Mouse (Mus musculus) gastrocnemius, postnatal 36 days (tissue): ENCODE data around the gene Myo18b. TPM values are rescaled to one million over a fixed set of nuclear protein-coding genes. Genes with fewer than 3 reads are reported as not detected.

Source experiments
- DNase-seq, 2 experiments: peaks; one replicate each; pipeline ENCODE4 v3.0.0; 2022
- intact Hi-C: fragments of 180-260 bp; cut with DNase I; formaldehyde crosslinking; loops from one replicate; pipeline ENCODE4 v1.15.1; 2025
- total RNA-seq, 2 experiments: library from RNA; stranded (reverse); gene quantifications; 2 replicates each; pipeline ENCODE4 v1.2.3; 2021

Gene Myo18b
- total RNA-seq, 2 experiments from 2014 or later: 378 to 416 TPM

DNA sequence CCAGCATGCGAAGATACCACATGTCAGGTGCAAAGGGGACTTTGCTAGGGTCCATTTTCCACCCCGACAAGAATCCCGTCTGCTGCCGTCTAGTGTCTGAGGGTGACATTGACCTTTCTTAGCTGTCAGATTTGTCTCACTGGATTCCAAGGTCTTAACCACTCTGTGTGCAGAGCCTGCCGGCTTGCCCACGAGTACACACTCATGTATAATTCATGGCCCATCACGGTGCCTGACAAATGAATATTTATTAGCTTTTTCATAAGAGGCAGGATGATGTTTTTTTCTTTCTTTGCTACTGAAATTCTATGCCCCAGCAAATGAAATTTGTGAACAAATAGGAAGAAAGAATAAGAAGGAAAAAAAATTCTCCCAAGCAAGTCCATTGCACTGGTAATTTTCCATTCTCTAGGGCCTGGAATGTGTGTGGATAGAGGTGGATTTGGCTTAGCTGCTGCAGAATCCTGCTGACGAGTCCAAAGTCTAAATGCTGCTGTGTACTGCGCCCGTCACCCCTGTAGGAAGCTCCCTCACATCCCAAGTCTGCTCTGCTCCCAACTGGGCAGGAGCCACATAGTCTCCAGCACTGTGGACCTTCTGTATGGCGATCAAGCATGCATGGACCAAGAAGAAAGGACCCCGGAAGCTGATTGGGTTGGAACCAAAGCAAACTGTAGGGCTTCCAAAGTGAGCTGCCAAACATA, 70.9 kb downstream of the Myo18b start:
- DNase-seq: no peak
- intact Hi-C loops: no loop called here

DNA sequence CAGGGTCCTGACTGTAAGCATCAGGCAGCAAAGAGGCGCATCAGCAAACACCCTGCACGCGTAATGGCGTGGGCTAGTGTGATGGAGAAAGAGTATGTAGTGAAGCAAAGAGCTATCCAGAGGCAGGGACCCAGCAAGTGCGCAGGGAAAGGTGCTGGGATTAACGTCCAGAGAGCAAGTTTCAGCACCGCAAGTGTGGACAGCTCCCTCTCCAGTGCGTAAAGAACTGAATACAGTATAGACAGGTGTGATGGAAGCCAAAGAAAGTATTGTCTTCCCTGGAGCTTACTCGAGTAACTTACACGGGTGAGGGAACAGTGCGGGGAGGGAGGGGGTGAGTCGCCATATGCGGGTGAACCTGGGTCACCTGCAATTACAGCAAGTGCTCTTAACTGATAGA, 71.8 kb downstream of the Myo18b start:
- intact Hi-C loops: no loop called here
- DNase-seq: no peak

DNA sequence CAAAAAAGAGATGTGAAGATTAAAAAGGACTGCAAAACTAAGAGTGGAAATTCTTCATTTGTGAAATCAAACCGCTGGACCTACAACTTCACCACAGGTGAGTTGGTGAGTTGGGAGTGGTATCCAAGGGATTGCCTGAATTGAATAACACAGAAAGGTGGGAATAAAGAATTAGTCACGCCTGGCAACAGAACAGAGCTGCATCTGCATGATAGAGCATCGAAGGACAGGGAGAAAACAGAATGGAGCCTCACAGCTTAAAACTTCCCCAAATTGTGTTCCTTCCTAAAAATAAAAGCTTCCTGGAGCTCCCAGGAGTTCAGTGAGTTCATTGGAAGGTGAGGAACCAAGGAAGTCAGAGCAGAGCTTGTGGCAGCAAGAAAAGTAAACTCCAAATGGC, 73.7 kb downstream of the Myo18b start:
- intact Hi-C loops: no loop called here
- no peak for DNase-seq

DNA sequence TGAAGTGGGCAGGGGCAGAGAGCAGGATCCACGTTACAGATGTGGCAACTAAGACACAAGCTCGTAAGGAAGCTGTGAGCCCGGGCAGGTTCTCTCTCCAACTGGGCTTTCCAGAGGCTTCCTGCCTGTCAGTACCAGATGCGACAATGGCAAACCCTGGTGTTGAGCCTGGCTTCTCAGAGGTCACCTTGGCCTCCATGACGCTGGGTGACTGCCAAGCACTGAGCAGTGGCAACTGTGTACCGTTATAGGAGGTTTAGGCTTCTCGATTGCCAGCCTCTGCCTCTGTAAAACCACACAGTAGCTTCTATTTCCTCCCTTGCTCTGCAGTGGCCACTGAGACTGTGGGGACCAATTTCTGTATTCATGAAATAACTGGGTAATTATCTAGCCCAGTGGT, 81.1 kb downstream of the Myo18b start:
- intact Hi-C loops: no loop called here
- DNase-seq: no peak

DNA sequence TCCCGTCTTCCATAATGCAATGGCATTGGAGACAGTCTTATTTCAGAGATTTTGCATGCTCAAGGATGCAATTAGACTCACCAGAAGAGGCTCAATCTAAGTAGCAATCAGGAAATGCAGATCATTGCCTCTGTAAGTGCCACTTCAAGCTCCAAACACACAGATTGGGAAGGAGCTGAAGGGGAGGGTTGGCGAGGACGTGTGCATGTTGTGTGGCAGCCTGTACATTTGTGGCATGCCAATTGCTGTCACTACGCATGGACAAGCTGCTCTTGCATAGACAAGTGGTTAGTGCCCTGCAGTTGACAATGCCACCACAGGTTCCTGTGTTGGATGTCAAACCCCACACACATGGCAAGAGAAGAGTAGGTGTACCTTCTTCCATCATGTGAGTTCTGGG, 88.5 kb downstream of the Myo18b start:
- intact Hi-C loops: no loop called here
- DNase-seq: no peak

DNA sequence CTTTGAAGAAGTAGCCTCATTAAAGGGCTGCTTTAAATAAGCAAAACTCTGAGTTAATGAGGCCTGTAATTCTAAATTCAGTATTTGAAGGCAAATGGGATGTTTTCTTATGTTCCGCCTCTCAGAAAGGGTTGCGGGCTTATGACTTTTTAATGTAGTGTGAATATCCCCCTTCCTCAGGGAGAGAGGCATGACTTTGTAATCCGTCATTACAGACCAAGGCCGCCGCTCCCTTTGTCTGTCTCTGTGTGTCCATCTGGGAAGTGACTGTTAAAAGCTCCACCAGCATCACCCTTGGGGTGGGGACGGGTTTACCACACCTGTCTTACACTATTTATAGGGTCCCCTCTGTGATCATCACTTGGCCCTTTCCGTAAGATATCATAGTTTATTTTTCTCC, 100.1 kb downstream of the Myo18b start:
- DNase-seq: no peak
- intact Hi-C loops: no loop called here

DNA sequence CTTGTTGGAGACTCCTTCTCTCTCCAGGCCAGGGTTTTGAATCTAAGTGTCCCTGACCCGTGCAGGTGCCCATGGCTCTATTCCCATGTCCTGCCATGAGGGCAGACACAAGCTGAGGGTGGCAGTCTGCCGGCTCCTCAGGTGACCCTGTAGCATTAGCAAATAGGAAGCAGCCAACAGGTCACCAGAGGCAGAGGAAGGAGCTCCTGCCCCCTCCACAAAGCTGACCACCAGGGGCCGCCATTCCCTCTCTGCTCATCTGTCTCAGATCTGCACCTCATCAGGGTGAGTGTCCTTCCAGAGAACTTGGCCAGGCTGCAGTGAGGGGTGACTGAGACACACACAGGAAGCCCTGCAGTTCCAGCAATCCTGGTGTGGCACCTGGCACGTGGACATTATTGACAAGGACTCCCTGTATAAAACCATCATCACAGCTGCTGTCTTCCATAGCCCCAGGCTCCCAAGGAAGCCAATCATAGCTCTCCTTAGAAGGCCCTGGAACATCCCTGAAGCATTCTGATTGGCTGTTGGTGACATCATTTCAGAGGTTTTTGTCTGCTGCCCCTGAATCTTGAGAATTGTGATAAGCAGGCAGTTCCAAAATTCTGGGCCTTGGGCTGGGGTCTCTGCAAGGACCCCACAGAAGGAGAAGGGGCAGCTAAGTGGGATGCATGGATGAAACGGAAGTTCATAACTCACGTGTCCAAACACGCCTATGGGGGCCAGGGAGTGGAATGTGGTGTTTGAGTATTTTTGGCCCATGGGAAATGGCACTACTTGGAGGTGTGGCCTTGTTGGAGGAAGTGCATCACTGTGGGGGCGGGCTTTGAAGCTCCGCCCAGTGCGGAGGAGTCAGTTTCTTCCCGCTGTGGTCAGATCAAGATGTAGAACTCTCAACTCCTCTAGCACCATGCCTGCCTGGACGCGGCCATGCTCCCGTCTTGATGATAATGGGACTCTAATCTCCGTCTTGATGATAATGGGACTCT, 104.1 kb downstream of the Myo18b start:
- DNase-seq: no peak
- intact Hi-C loops: no loop called here

DNA sequence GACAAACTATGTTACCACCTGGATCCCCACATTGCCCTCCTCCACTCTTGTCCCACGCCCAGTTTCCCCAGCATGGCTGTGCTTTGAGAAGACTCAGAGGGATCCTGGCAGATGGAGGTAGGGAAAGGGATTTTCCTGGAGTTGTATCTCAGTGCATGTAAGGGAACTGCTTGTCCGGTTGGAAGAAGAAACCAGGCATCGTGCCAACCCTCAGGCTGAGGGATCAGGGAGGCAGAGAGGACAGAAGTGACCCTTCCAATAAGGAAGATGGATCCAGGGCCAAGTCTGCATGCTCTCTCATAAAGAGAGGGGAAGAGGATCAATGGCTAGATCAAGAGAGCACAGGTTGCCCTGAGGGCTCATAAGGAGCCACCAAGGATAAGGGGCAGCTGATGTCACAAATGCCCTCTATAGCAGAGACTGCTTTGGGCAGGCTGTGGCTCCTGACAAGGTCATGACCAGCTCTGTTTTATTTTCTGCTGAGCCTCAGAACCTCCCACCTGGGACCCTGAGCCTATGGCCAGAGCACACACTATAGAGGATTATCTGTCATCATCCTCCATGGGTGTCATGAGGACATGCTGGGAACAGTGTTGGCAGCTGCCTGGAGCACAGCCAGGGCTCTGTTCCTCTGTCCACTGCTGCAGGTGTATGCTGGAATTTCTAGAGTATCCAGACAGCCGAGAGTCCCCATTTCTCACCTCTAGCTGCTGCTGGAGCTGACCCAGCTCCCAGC, 105.6 kb downstream of the Myo18b start:
- intact Hi-C loops: no loop called here

DNA sequence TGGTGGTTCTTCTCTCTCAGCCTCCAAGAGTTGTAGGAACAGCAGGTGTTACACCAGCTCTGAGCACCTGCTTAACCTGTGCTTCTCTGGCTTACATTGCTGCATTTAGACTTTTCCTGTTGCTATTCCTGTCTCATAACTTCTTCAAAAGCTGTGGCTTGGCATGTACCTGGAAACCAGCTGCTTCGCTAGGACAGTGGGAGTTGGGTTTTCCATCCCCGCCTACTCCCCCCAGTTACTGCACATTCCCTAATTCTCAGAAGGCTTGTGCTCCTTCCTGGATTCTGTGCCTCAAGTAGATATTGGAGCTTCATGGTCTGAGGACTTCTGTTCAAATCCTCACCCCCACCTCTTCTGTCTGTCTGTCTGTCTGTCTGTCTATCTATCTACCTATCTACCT, 107.7 kb downstream of the Myo18b start:
- DNase-seq: no peak
- intact Hi-C loops: no loop called here

More for the DNA sequence above, 105.6 kb downstream of the Myo18b start:
- DNase-seq: no peak

DNA sequence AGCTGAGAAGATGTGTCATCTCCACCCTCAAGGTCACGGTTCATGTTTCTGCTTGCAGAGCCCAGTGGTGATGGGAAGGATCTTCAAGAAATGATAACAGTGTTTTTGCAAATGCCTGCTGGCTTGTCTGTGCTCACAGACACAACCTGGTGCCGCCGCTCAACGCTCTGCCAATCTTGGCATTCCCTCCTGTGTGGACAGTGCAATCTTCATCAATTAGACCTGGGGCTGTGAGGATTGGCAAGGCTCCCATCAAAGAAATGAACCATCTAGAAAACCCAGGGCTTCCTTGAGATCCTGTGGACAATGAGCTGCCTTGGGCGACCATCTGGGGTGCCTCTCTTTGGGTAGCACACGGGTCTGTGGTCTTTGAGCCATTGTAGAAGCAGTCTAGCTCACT, 109.4 kb downstream of the Myo18b start:
- intact Hi-C loops: no loop called here
- DNase-seq: no peak

DNA sequence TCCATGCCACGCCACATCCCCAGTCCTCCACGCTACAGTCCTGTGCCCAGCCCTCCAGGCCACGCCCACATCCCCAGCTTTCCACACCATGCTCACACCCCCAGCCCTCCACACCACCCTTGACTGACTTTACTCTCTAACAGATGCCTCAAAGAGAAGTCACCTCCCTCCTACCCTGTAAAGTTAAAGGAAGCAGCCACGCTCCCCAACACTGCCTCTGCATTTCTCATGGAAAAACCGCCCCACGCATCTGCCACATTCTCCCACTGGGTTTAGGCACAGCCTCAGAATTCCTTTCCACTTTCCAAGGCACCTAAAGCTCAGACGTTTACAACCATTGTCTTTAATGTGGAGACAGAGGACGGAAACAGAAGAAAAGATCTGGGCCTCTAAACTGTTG, 110.1 kb downstream of the Myo18b start:
- intact Hi-C loops: no loop called here

DNA sequence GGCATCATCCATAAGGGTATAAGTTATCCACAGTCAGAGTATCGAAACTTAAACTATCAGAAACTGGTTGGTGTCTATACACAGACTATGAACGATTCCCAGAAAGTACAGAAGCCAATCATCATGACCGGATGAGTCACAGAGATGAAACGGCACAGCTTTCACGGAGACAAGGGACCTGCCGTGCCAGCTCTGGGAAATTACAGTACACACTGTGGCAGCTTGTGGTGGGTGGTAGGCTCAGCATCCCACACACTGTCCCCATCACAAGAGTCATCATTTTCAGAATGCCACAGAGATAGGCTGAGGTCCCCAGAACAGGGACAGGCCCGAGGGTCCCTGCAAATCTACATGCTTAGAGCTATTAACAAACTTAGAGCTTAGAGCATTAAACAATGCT, 114.4 kb downstream of the Myo18b start:
- intact Hi-C loops: no loop called here
- no peak for DNase-seq

More for the DNA sequence above, 110.1 kb downstream of the Myo18b start:
- no peak for DNase-seq

DNA sequence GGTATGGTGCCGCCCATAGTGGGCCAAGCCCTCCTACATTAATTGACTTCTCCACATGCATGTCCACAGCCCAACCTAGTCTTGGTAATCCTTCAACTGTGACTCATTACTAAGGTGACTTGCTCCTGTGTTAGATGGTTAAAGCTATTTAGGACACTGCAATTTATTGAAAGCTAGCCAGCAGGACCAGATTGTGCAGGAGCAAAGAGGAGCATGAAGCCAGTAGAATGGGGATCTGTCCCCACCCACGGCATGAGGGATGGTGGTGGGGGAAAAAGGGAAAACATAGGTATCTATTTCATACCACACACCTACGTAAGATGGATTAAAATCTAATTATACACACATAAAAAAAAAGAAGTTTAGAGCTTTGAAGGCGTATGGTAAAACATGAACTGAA, 114.9 kb downstream of the Myo18b start:
- no peak for DNase-seq
- intact Hi-C loops: no loop called here

DNA sequence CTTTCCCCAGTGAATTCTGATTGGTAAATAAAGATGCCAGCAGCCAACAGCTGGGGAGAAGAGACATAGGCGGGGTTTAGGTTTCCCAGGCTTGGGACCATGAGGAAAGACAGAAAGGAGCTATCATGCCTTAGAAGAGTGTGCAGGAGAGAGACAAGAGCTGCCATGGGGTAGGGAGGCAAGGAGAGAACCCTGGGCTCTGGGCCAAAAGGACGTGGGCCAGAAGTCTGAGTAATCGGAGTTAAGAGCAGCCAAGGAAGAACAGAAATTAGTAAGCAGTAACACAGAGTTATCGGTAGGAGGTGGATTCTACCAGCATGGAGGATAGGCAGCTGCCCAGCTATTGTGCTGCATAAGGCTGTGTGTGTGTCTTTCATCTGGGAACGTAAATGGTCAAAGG, 115.8 kb downstream of the Myo18b start:
- intact Hi-C loops: no loop called here
- peak; percentile 53 to 54 for DNase-seq

DNA sequence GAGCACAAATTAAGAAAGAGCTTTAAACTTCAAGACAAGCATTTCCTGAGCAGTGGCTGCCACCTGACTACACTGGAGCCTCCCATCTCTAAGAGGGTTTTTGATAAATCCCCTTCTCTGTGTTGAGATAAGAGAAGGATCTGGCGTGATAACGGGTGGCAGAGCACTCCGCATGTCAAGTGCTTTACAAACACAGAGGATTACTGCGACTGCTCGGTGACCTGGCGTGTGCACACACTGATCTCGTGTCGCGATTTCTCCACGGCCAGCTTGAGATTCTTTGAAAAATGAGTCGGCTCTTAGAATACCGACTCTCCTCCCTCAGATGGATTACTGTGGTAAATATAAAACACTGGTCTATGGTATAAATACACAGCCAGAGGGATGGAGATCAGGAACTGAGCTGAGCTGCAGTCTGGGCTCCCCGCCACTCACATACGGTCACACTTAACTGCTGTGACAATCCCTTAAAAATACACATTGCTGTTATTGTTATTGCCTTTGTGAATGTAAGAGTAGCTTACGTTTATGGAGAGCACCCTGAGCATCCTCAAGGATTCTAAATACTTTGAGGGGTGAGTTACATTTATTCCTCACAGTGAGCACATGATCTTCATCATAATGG, 119.3 kb downstream of the Myo18b start:
- intact Hi-C loops: no loop called here
- no peak for DNase-seq

DNA sequence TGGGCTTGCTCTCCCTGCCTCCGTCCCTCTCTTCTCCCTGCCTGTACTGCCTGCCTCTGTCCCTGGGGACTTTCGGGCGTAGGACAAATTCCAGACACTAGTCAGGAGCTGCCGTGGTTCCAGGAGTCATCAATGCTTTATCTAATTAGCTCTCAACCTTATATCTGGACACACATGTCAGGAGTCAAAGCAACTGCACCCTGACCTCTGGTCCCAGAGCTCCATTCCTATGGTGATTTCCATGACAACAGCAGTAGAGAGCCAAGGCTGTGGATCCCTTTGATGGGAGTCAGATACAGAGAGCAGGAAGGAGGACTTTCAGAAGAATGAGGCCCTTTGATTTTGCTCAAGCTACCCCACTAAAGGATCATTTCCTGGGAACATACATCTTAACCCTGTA, 122.7 kb downstream of the Myo18b start:
- intact Hi-C loops: no loop called here
- DNase-seq: no peak

DNA sequence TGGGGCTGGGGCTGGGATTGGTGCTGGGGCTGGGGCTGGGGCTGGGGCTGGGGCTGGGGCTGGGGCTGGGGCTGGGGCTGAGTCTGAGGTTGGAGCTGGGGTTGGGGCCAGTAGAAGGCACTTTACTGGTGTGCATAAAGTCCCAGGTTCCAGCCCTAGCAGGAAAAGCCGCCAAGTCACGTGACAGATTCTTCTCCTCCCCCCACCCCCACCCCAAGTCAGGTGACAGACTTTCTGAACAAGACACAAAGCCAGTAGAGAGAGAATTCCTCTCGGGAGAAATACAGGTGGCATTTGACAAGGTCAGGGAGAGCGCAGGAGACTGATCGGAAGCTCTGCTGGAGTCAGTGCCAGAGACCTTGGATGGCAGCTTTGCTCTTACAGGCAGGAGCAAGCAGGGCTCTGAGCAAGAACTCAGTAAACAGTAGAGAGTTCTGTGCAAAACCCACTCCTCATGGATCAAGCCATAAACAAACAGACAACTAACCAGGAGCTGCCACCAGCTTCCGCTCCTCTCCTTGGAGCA, 124.7 kb downstream of the Myo18b start:
- intact Hi-C loops: no loop called here
- DNase-seq: no peak

DNA sequence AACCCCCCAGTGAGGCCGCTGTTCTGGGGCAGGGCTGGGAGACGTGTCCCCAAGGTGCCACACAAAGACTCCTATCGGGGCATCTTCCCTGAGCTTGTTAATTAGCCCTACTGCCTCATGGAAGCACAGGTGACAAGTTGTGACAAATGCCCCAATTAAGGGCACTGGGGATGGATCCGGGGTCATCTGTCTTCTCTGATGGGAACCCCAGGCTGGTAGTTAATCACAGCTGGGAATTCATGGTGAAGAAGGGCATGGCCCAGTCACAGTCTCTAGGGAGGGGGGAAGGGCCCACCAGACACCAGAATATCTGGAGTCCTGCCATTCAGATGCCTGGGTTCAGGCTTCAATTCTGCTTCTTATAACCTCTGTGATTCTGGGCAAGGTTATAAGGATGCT, 126.4 kb downstream of the Myo18b start:
- intact Hi-C loops: no loop called here
- DNase-seq: no peak

DNA sequence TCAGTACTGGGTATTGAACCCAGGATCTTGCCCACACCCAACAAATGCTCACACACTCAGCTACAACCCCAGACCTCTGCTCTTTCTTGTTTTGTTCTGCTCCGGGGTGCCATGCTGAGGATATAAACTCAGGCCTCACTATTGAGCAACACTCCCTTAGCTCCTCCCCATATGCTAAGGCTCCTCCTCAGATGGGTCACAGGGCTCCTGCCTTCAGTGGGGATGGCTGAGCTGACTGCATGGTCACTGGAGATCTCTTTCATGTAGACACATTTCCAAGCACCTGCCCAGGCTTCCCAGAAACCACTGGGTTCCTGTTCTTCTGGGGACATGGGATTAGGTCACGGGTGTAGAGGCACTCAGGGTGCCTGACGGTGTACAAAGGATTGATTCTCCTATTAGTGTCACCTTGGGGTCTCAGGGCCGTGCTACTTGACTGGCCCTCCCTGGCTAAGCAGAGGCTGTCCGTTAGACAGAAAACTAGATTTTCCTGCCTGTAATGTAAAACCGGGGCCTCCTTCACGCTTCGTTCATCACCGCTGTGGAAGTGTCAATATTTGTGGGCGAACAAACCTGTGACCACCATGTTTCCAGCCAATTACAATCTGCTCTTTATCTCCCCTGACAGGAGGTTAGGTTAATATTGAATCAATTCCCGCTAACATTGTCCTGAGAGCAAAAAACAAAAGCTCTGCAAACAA, 127.0 kb downstream of the Myo18b start:
- intact Hi-C loops: no loop called here
- no peak for DNase-seq

DNA sequence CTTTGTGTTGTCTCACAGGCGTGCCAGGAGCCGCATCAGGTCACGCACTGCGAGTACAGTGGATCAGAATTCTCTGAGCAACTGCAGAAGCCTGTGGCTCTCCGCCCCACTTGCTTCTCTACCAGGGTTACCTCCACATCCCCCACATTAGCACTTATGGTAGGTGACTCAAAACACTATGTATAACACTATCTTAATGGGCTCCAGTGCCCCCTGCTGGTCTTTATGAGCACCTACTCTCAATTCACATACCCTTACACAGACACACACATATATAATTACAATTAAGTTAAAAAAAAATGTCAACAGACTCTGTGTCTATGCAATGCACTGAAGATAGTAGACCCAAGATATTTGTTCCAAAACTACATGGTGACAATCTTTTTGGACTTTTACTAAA, 127.6 kb downstream of the Myo18b start:
- no peak for DNase-seq
- intact Hi-C loops: no loop called here
